Mouse (Mus musculus): ENCODE measurements around the gene Gm49383.
"Not testable (repeated sequence)": the region's sequence is repeated elsewhere in the genome, so short reads cannot be mapped to it uniquely, and the experiment has no call there.

GRCm38 (mm10) chr12:69163586-69163985, 33.3 kb downstream of the Gm49383 start:
- TF ChIP-seq POLR2A (IDR thresholded peaks at IDR 0.05; ENCODE audit: low read depth, low read length); CTCF (conservative IDR thresholded peaks at IDR 0.05; ENCODE audit: insufficient read depth, insufficient read length, low read depth, low read length): not testable (repeated sequence)
